Mouse (Mus musculus): ENCODE measurements around the gene Sypl2. TPM values are rescaled to one million over a fixed set of nuclear protein-coding genes. Genes with fewer than 3 reads are reported as not detected.

The Sypl2 gene
- polyA plus RNA-seq, 1 experiment from 2014 or later = 2.8 TPM

DNA sequence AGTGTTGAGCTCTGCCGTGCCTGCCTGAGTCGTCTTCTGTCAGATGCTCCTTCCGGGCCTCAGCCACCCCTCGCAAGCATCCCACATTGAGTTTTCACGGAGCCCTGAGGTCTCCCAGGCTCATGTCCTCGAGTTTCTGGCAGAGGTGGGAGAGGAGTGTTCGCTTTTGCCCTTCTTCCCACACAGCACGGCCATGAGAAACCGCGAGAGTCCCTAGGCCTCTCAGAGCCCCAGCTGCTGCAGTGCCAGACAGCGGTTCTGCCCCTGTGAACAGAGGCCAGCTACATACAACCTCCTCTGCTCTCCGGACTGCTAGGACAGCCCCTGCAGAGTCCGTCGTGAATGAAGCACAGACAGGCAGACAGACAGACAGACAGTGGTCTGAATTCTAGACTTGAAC is 58.9 kb downstream of the Sypl2 start:
- Histone ChIP-seq H3K4me2 (no peak overlapping the region), H3K27me3 (no peaks in the 10 kb centered on the region), H3K36me3 (no peaks in the 10 kb centered on the region), H3K27ac (peak overlapping the region; percentile 74; the same call in 1 of the 2 replicates), H3K4me1 (peaks cover 46% of the 10 kb centered on the region), H3K4me3 (no peak overlapping the region), H3K9me3 (no peaks in the 10 kb centered on the region), H3K9ac (no peak overlapping the region)
- 28% methylated on average over 14 of the region's 14 CpGs for WGBS
- ATAC-seq (ENCODE audit: insufficient number of reproducible peaks, low FRiP score, low TSS enrichment, low read depth) = no peak

DNA sequence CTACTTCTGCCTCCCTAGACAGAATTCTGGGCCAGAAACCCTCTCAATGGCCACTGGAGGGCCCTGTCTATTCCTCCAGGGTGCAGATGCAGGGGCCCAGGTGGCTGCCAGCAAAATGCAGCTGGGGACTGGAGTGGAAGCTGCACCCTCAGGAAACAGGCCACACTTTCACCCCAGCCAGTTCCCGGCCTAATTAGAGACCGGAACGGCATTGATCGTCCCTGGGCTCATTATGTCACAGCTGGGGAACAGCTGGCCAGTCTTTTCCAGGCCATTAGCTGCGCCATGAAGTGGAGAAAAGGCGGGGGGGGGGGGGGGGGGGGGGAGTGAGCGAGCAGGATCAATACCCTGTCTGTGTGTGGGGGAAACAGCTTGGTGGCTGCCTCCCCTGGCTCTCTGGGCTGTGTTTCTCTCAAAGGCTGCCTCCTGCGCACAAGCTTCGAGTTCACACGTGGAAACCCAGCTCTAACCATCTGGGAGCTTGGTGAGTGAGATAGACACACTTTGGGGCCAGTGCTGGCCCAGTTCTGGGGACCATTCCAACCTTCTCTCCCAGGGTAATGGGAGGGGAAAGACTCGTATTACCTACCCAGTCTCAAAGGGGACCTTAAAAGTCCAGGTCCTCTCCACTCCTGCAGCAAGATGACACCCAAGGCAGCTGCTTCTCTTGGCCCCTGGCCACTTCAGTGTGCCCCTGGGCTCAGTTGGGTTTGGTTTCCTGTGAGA is 59.8 kb downstream of the Sypl2 start:
- ATAC-seq (ENCODE audit: insufficient number of reproducible peaks, low FRiP score, low TSS enrichment, low read depth) = peak; percentile 37; the same call in 1 of the 2 replicates
- Histone ChIP-seq H3K36me3 (no peaks in the 10 kb centered on the region), H3K4me2 (no peak overlapping the region), H3K4me3 (no peak overlapping the region), H3K9me3 (no peaks in the 10 kb centered on the region), H3K4me1 (peaks cover 46% of the 10 kb centered on the region), H3K27me3 (no peaks in the 10 kb centered on the region), H3K9ac (no peak overlapping the region), H3K27ac (peak overlapping the region; percentile 74)
- 7% methylated on average over 11 of the region's 11 CpGs for WGBS

- no peaks in the 10 kb centered on the region for H3K27me3 ChIP-seq
- H3K4me3 ChIP-seq = no peak overlapping the region
- peak; percentile 17; the same call in 1 of the 2 replicates for ATAC-seq (ENCODE audit: insufficient number of reproducible peaks, low FRiP score, low TSS enrichment, low read depth)
- H3K9me3 ChIP-seq = no peaks in the 10 kb centered on the region
- no peaks in the 10 kb centered on the region for H3K36me3 ChIP-seq
- H3K9ac ChIP-seq = no peak overlapping the region
- H3K4me2 ChIP-seq = no peak overlapping the region
- H3K4me1 ChIP-seq = peaks cover 46% of the 10 kb centered on the region
- H3K27ac ChIP-seq = peak overlapping the region; percentile 74
- WGBS = 32% methylated on average over 10 of the region's 10 CpGs
Measured at GRCm38 (mm10) chr3:108165532-108166315, 60.7 kb downstream of the Sypl2 start.

DNA sequence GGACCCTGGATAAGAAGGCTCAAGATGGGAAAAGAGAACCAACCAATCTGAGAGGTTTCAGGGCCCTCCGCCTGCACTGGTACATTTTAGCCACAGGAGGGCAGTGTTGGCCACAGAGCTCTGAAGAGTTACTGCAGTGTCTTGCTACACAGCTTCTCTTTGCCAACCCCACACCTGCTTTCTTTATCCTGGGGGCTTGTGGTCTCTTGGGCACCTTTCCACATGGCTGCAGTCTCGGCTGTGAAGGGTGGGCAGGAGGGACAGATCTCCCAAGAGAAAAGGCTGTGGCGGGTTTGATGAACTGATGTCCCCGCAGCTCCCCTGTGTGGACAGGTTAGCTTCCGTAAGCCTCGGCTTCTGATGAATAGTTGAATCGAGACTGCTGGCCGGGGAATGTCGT is 61.6 kb downstream of the Sypl2 start:
- Histone ChIP-seq H3K4me2 (peak overlapping the region; percentile 25; the same call in 1 of the 2 replicates), H3K9me3 (no peaks in the 10 kb centered on the region), H3K36me3 (no peaks in the 10 kb centered on the region), H3K27me3 (no peaks in the 10 kb centered on the region), H3K4me3 (peak overlapping the region; percentile 15; the same call in 1 of the 2 replicates), H3K9ac (no peak overlapping the region), H3K27ac (no peak overlapping the region), H3K4me1 (peaks cover 46% of the 10 kb centered on the region)
- no peak; the same call in 1 of the 2 replicates for ATAC-seq (ENCODE audit: insufficient number of reproducible peaks, low FRiP score, low TSS enrichment, low read depth)
- WGBS = 24% methylated on average over 9 of the region's 9 CpGs

- Histone ChIP-seq H3K4me3 (no peak overlapping the region), H3K4me2 (no peak overlapping the region), H3K4me1 (peaks cover 42% of the 10 kb centered on the region), H3K9ac (no peak overlapping the region), H3K27me3 (no peaks in the 10 kb centered on the region), H3K36me3 (no peaks in the 10 kb centered on the region), H3K27ac (no peak overlapping the region), H3K9me3 (no peaks in the 10 kb centered on the region)
- 59% methylated on average over 5 of the region's 5 CpGs for WGBS
- no peak for ATAC-seq (ENCODE audit: insufficient number of reproducible peaks, low FRiP score, low TSS enrichment, low read depth)
Measured at GRCm38 (mm10) chr3:108164091-108164490, 62.4 kb downstream of the Sypl2 start.

Other genes starting within 250 kb of the Sypl2 start
- 69.1 and 73.7 TPM in 2 replicates for gene Gstm2, start 240.2 kb downstream of the Sypl2 start, polyA plus RNA-seq (2015; fragmentation: Nextera tagmentation; extraction: Ambion mirVana)
- 56.1 and 63.9 TPM in 2 replicates for gene Gstm1, start 208.7 kb downstream of the Sypl2 start, polyA plus RNA-seq (2015; fragmentation: Nextera tagmentation; extraction: Ambion mirVana)
- 14.0 and 14.2 TPM in 2 replicates for gene Gstm4, start 181.8 kb downstream of the Sypl2 start, polyA plus RNA-seq (2015; fragmentation: Nextera tagmentation; extraction: Ambion mirVana)
- 50.1 and 51.4 TPM in 2 replicates for gene Ampd2, start 140.0 kb downstream of the Sypl2 start, polyA plus RNA-seq (2015; fragmentation: Nextera tagmentation; extraction: Ambion mirVana)
- 0.67 and 0.96 TPM in 2 replicates for gene Gnat2, start 133.9 kb downstream of the Sypl2 start, polyA plus RNA-seq (2015; fragmentation: Nextera tagmentation; extraction: Ambion mirVana)
- 179 and 183 TPM in 2 replicates for gene Gnai3, start 80.5 kb downstream of the Sypl2 start, polyA plus RNA-seq (2015; fragmentation: Nextera tagmentation; extraction: Ambion mirVana)
- 0.09 TPM in 2 replicates for gene Gpr61, start 71.8 kb downstream of the Sypl2 start, polyA plus RNA-seq (2015; fragmentation: Nextera tagmentation; extraction: Ambion mirVana)
- gene Amigo1, start 40.3 kb downstream of the Sypl2 start, polyA plus RNA-seq (2015; fragmentation: Nextera tagmentation; extraction: Ambion mirVana) = 4.7 and 5.4 TPM in 2 replicates
- 2.4 and 3.1 TPM in 2 replicates for gene Cyb561d1, start 25.4 kb downstream of the Sypl2 start, polyA plus RNA-seq (2015; fragmentation: Nextera tagmentation; extraction: Ambion mirVana)
- 18.0 and 18.7 TPM in 2 replicates for gene Atxn7l2, start 15.7 kb downstream of the Sypl2 start, polyA plus RNA-seq (2015; fragmentation: Nextera tagmentation; extraction: Ambion mirVana)
- gene Psma5, start 30.3 kb upstream of the Sypl2 start, polyA plus RNA-seq (2015; fragmentation: Nextera tagmentation; extraction: Ambion mirVana) = 254 and 257 TPM in 2 replicates
- 10.2 and 12.8 TPM in 2 replicates for gene Sort1, start 57.4 kb upstream of the Sypl2 start, polyA plus RNA-seq (2015; fragmentation: Nextera tagmentation; extraction: Ambion mirVana)
- not detected in 2 replicates for gene Mybphl, start 138.3 kb upstream of the Sypl2 start, polyA plus RNA-seq (2015; fragmentation: Nextera tagmentation; extraction: Ambion mirVana)
- 37.8 and 40.2 TPM in 2 replicates for gene Psrc1, start 157.2 kb upstream of the Sypl2 start, polyA plus RNA-seq (2015; fragmentation: Nextera tagmentation; extraction: Ambion mirVana)
- gene Celsr2, start 188.9 kb upstream of the Sypl2 start, polyA plus RNA-seq (2015; fragmentation: Nextera tagmentation; extraction: Ambion mirVana) = 11.7 and 11.9 TPM in 2 replicates
- gene Sars, start 218.6 kb upstream of the Sypl2 start, polyA plus RNA-seq (2015; fragmentation: Nextera tagmentation; extraction: Ambion mirVana) = 115 and 123 TPM in 2 replicates